ENCODE assay signal across 18 mouse cellular contexts in genomic region chr11:65040556-65040955, GRCm38 (mm10).
DNase-seq lines count a peak whose midpoint lies in the region; ATAC-seq and TF ChIP-seq lines count a peak whose summit lies in the region.
"Had no signal": no experiment of that assay in that cellular context is flagged by ENCODE, and none has a peak within 500 bp of the region (broad histone marks: within the 10 kb centered on the region; RNA-seq: fewer than 3 reads in every experiment).

No protein-coding gene starts in this region.

- peak; percentile 19 for DNase-seq in cerebellum, adult 11 months
- DNase-seq in cerebellum, adult 8-10 months = no peak
- peak; percentile 14 for DNase-seq in midbrain, postnatal 0 days (ENCODE audit: low spot score)
- peak; percentile 40 for DNase-seq in cerebellum, adult 9-11 months
- DNase-seq in thymus, postnatal 4 days = no peak
- DNase-seq: adrenal gland, postnatal 14 days; forebrain, postnatal 0 days; gastrocnemius, postnatal 14 days; heart, adult 2 months had no signal

- H3K36me3 ChIP-seq in midbrain, postnatal 0 days (ENCODE audit: insufficient read depth, low read length) = peaks cover 7% of the 10 kb centered on the region
- no peaks in the 10 kb centered on the region for H3K36me3 ChIP-seq in midbrain, embryonic 15.5 days (replicated peaks)
- H3K36me3 ChIP-seq: embryonic facial prominence, embryonic 13.5 days; forebrain, embryonic 12.5 days; hindbrain, embryonic 10.5 days; intestine, embryonic 15.5 days had no signal

- H3K27me3 ChIP-seq in midbrain, postnatal 0 days (ENCODE audit: insufficient read depth, low read length) = no peaks in the 10 kb centered on the region
- no peaks in the 10 kb centered on the region for H3K27me3 ChIP-seq in midbrain, embryonic 15.5 days (replicated peaks)
- H3K27me3 ChIP-seq: embryonic facial prominence, embryonic 13.5 days; forebrain, embryonic 12.5 days; heart, embryonic 12.5 days; intestine, embryonic 15.5 days had no signal

- H3K9ac ChIP-seq in midbrain, postnatal 0 days (replicated peaks; ENCODE audit: low read length, poor library complexity, severe bottlenecking) = no peak overlapping the region
- H3K9ac ChIP-seq in midbrain, embryonic 15.5 days = no peak overlapping the region
- H3K9ac ChIP-seq: embryonic facial prominence, embryonic 13.5 days; forebrain, embryonic 12.5 days; forebrain, postnatal 0 days; heart, embryonic 12.5 days; hindbrain, embryonic 14.5 days; intestine, embryonic 15.5 days had no signal

- H3K4me2 ChIP-seq in midbrain, postnatal 0 days (ENCODE audit: low read depth, low read length, poor library complexity, severe bottlenecking) = no peak overlapping the region
- no peak overlapping the region for H3K4me2 ChIP-seq in midbrain, embryonic 15.5 days
- H3K4me2 ChIP-seq: embryonic facial prominence, embryonic 13.5 days; forebrain, embryonic 12.5 days; heart, embryonic 12.5 days; hindbrain, embryonic 14.5 days; intestine, embryonic 15.5 days had no signal

- no peaks in the 10 kb centered on the region for H3K9me3 ChIP-seq in midbrain, postnatal 0 days (ENCODE audit: low read length)
- H3K9me3 ChIP-seq in midbrain, embryonic 15.5 days = no peaks in the 10 kb centered on the region
- H3K9me3 ChIP-seq: embryonic facial prominence, embryonic 13.5 days; forebrain, embryonic 12.5 days; heart, embryonic 12.5 days; hindbrain, embryonic 10.5 days; intestine, embryonic 15.5 days had no signal

- H3K4me3 ChIP-seq in midbrain, postnatal 0 days (ENCODE audit: low read depth, low read length) = no peak overlapping the region
- no peak overlapping the region for H3K4me3 ChIP-seq in midbrain, embryonic 15.5 days
- H3K4me3 ChIP-seq: embryonic facial prominence, embryonic 13.5 days; forebrain, embryonic 12.5 days; heart, adult 2 months; heart, embryonic 12.5 days; hindbrain, embryonic 10.5 days; intestine, embryonic 15.5 days had no signal

- no peak overlapping the region for H3K27ac ChIP-seq in midbrain, postnatal 0 days (ENCODE audit: low read depth, low read length)
- no peak overlapping the region for H3K27ac ChIP-seq in midbrain, embryonic 15.5 days
- H3K27ac ChIP-seq: embryonic facial prominence, embryonic 13.5 days; forebrain, embryonic 12.5 days; heart, adult 2 months; hindbrain, embryonic 10.5 days; hindbrain, embryonic 14.5 days; intestine, embryonic 15.5 days had no signal

- no peaks in the 10 kb centered on the region for H3K4me1 ChIP-seq in midbrain, postnatal 0 days (ENCODE audit: insufficient read depth, low read length)
- H3K4me1 ChIP-seq in midbrain, embryonic 15.5 days = peaks cover 15% of the 10 kb centered on the region
- H3K4me1 ChIP-seq: intestine, embryonic 15.5 days had no signal

- 47% methylated on average over 6 of the region's 6 CpGs for WGBS in midbrain, postnatal 0 days
- WGBS in midbrain, embryonic 15.5 days = 53% methylated on average over 6 of the region's 6 CpGs

- TF ChIP-seq CTCF in midbrain, postnatal 0 days (IDR thresholded peaks at IDR 0.05) = no peak

- ATAC-seq in midbrain, postnatal 0 days (ENCODE audit: low FRiP score) = no peak
- ATAC-seq in midbrain, embryonic 15.5 days (replicated peaks) = no peak
- no peak for ATAC-seq in megakaryocyte-erythroid progenitor cell, adult 5-6 weeks (replicated peaks; ENCODE audit: low FRiP score, low TSS enrichment, poor library complexity, severe bottlenecking)
- ATAC-seq in megakaryocyte, adult 5-6 weeks (ENCODE audit: poor library complexity, severe bottlenecking) = no peak
- ATAC-seq: intestine, embryonic 15.5 days had no signal

Comparison
In these comparisons a context has a peak if more than half of its experiments do, and no peak if none do; other contexts are left out.
1. DNase-seq: peak in cerebellum, adult 11 months (single experiment), midbrain, postnatal 0 days (single experiment) and cerebellum, adult 9-11 months (single experiment); none in cerebellum, adult 8-10 months (single experiment) and thymus, postnatal 4 days (single experiment).